Mouse (Mus musculus) right cerebral cortex, adult 2 months (tissue): ENCODE data around the gene Abcf1.
"Not testable (repeated sequence)": the region's sequence is repeated elsewhere in the genome, so short reads cannot be mapped to it uniquely, and the experiment has no call there.

Experiments
- DNase-seq, 2 experiments: peaks; one replicate each; pipeline ENCODE4 v3.0.0; 2021 to 2022; ENCODE audit warnings: low spot score in 2 of 2

Abcf1 gene

GRCm38 (mm10) chr17:35979401-35980362, 10.1 kb upstream of the Abcf1 start, which contains the start of the genes Gnl1 and Prr3:
Gene Gnl1, plus strand, starts transcription at chr17:35979851.
Gene Prr3, minus strand, starts transcription at chr17:35980236.
- DNase-seq: peak; percentile 90 to 96

GRCm38 (mm10) chr17:35978811-35979400, 9.3 kb upstream of the Abcf1 start:
- peak in 1 of 2 experiments; percentile 84 for DNase-seq

- no peak for DNase-seq
Measured at GRCm38 (mm10) chr17:35972131-35972530, 2.6 kb upstream of the Abcf1 start.

DNA sequence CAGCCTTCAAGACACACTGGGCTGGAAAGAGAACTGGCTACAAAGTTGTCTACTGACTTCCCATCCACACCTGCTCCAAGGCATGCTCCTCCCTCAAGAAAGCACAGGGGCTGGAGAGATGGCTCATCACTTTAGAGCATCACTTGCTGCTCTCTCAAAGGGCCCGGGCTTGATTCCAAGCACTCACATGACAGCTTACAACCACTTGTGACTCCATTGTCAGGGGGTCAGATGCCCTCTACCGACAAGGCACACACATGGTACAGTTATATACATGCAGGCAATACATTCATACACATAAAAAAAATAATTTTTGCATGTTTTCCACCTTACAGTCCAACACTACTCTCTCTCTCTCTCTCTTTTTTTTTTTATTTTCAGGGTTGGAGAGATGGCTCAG, 1.9 kb downstream of the Abcf1 start:
- no peak for DNase-seq

GRCm38 (mm10) chr17:35963279-35963678, 6.3 kb downstream of the Abcf1 start:
- no peak for DNase-seq

- no peak for DNase-seq
Measured at GRCm38 (mm10) chr17:35958533-35959223, 10.9 kb downstream of the Abcf1 start.

DNA sequence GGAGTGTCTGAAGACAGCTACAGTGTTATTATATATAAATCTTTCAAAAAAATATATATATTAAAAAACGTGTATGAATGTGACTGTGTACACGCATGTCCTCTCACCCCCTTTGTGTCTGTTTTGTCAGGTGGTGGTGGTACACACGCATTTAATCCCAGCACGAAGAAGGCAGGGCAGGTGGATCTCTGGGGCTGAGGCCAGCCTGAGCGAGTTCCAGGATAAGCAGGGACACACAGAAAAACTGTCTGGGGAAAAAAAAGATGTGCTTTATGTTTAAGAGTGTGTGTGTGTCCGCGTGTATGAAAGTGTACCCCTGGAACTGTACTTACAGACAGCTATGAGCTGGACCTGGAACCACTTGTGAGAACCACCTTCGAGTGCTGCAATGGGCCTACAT, 14.9 kb downstream of the Abcf1 start:
- no peak for DNase-seq

DNA sequence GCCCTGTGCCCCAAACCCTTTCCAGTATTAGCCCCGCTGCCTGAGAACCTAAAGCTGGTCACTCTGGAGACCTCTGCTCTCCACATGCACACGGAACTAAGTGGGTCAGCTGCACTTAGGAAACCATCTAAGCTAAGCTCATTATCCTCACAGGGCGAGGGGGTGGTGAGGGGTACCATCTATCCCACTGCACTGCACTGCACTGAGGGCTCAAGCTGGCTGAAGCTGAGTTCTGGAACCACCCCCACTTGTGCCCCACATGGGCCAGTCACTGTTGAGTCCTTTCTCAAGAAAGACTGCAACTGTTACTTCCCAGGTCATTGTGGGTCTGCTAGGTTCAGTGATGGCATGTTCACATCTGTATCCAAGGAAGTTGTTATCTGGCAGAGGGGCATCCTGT, 17.0 kb downstream of the Abcf1 start:
- DNase-seq: not testable (repeated sequence)

DNA sequence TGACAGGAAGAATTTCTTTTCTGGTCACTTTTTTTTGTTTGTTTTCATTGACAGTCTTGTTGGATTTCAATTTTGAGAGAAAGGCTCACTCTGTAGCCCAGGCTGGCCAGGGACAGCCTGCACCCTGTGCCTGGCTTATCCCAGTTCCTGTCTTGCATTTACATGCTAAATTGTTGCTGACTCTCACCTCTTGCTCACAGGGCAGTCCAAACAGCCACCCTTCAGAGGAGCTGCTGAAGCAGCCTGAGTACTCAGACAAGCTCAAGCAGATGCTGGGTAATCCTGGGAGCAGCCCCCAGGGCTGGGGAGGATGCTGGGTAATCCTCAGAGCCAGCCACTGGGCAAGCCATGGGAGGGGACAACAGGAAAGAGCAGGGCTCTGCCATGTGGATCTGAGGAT, 18.6 kb downstream of the Abcf1 start:
- DNase-seq: not testable (repeated sequence)

GRCm38 (mm10) chr17:35939941-35940340, 29.6 kb downstream of the Abcf1 start:
- DNase-seq: no peak

GRCm38 (mm10) chr17:35939108-35939507, 30.5 kb downstream of the Abcf1 start:
- no peak for DNase-seq

DNA sequence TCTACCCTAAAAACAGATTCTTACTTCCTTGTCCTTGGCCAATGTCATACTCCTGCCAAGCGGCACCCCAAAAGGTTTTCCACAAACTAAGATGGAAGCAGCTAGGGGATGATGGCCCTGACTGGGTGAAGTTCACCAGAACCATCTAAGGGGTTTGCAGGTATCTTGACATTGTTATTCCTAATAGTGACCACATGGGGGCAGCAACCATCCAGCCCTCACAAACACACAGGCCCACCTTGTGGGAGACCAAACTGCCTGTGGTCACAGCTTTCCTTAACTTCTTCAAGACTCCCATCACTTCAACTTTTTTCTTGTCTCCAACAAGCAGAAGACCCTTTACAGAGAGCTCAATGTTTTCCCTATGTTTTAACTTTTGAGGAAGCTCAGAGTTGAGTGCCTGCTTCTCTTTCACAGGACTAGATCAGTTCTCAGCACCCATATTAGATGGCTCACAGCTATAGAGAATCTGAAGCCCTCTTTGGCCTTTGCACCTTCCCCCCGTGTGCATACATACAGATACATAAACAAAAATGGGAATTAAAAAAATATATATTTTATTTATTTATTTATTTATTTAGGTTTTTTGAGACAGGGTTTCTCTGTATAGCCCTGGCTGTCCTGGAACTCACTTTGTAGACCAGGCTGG, 31.7 kb downstream of the Abcf1 start:
- DNase-seq: peak; percentile 45 to 47

DNA sequence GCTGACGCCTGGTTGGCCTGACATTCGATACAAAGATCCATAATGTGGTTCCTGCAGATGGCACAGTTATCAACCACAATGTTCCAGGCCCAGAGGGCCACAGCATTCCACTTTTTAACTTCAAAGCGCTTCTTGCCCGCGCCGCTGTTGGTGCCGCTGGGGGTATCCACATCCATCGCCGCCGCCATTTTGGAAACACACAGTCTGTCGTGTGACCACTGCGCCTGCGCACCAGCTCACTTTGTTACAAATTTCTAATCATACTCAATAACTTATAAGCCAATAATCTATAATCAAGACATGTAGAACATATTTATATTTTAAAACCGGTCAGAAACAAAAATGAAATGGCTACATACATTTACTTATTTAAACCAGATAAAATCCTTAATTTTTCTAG, 33.8 kb downstream of the Abcf1 start:
- DNase-seq: not testable (repeated sequence)

DNA sequence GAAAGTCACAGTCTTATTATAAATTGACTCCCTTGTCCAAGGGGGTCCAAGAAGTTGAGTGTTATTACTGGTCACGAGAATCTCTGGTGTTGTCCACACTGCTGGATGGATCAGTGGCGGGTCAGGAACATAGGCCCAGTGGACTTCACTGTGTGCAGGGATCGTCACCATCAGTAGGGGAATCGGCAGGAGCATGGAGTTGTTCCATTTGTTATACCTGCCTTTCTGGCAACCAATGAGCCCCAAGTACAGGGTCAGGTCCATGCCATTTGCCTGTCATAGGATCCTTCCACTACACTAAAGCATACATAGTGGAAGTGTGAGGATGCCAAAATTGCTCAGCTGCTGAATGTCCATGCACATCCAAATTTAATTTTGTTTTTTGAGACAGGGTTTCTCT, 37.0 kb downstream of the Abcf1 start:
- DNase-seq: no peak

- no peak for DNase-seq
Measured at GRCm38 (mm10) chr17:35930627-35931026, 38.9 kb downstream of the Abcf1 start.

DNA sequence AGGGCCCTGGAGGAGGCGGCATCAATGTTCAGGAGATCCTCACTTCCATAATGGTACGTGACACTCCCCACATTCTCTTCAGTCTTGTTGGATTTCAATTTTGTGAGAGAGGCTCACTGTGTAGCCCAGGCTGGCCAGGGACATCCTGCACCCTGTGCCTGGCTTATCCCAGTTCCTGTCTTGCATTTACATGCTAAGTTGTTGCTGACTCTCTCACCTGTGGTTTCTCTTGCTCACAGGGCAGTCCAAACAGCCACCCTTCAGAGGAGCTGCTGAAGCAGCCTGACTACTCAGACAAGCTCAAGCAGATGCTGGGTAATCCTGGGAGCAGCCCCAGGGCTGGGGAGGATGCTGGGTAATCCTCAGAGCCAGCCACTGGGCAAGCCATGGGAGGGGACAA, 40.0 kb downstream of the Abcf1 start:
- no peak for DNase-seq

DNA sequence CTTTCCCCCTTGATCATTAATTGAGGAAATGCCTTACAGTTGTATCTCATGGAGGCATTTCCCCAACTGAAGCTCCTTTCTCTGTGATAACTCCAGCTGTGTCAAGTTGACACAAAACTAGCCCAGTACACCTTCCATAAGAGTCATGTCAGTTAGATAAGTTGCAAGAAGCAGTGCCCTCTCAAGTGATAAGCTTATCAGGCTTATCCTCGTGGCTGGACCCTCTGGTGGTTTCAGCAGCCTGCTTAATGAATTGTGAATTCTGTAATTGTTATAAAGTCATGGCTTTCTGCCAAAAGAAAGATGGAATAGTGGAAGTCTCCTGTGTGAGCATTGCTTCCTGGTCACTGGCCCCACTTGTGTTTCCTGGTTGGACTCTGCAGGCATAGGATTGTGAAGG, 42.1 kb downstream of the Abcf1 start:
- DNase-seq: no peak

GRCm38 (mm10) chr17:35923281-35923680, 46.3 kb downstream of the Abcf1 start:
- DNase-seq: no peak

DNA sequence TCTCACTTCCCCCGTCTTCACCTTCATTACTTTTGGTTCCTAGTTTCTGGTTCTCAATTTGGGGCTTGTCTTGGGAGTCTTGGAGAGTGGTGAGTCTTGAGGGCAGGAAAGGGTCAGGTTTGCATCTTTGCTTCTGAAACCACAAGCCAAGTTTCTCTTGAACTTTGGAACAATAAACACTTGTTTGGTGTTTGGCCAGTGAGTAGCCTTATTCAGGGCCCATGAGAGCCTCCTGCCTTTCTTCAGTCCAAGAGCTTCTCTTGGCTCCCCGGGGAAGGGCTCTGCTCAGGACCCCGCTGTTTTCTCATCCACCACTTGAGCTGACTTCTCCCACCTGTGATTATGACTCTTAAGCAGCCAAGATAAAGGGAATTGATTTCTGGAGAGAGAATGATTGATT, 47.0 kb downstream of the Abcf1 start:
- no peak for DNase-seq

DNA sequence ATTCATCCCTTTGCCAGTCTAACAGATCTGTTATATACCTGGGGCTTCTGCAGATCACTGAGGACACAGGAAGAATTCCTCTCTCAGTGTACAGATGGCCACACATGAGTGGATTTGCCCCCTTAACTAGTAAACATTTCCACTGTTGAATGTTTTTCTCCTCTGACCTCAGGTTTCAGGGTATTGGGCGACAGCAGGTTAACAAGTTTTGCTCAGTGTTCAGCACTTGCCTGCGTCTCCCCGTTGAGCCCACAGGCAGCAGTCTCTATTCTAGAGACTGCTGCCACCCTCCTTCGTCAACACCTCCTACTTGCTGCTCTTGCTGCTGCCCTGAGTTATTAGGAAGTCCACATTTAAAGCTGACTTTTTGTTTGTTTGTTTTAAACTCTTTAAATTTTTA, 47.9 kb downstream of the Abcf1 start:
- no peak for DNase-seq

DNA sequence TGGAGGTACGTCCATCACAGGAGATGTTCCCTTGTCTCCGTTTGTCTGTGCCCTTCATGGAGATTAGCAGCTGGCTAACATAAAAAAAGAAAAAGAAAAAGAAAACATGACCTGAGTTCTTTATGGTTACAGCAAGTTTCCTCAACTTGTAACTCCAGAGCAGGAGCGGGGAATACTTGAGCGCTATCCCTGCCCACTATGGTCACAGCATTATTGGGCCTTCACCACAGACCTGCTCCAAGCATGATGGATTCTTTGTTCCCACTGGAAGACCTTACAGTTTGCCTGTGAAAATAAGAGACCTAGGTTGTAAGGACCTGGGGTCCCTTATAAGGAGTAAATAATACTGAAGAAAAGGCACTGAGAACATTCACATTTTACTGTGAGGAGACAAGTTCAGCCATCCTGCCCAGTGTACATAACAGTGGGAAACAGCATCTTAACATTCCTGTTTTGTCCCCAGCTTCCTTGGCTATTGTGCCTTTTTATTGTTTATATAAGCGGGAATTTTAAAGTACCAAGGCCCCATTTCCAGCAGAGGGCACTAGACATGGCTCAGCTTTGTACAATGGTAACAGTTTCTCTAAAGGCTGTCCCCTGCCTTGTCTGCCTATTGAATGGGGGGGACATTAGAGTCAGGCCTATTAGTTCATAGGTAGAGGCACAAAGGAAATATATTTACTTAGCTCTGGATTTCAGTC, 48.5 kb downstream of the Abcf1 start:
- peak in 1 of 2 experiments; percentile 40 for DNase-seq
